Mouse (Mus musculus) gastrocnemius, adult 18-20 months (tissue): Measurements from ENCODE around the gene Ccdc18. TPM values are rescaled to one million over a fixed set of nuclear protein-coding genes. Genes with fewer than 3 reads are reported as not detected.
"Not testable (repeated sequence)": the region's sequence is repeated elsewhere in the genome, so short reads cannot be mapped to it uniquely, and the experiment has no call there.

Experiments
- DNase-seq: peaks from one replicate; pipeline ENCODE4 v3.0.0; 2021; ENCODE audit warnings: low spot score
- long read RNA-seq, 2 experiments: library from polyadenylated mRNA; stranded (forward); transcript quantifications; one replicate each; pipeline ENCODE4 v2.0.0; 2021
- total RNA-seq, 2 experiments: library from RNA; stranded (reverse); gene quantifications; 2 replicates each; pipeline ENCODE4 v1.2.3; 2021

The Ccdc18 gene
- under 1 TPM in 1 of 2 experiments, not detected in 1; 0.17 TPM for total RNA-seq
- long read RNA-seq, experiment 1, result 0 reads
- long read RNA-seq, experiment 2, result 0 reads

GRCm38 (mm10) chr5:108132441-108133243 is at the start of gene Ccdc18, which contains the start of gene Tmed5:
Gene Ccdc18 (plus strand): TSS chr5:108132875.
Gene Tmed5 (minus strand): TSS chr5:108132620.
- peak; percentile 98 for DNase-seq

- DNase-seq, result no peak
These were observed 47.2 kb upstream of the Ccdc18 start for GRCm38 (mm10) chr5:108085440-108085839.

GRCm38 (mm10) chr5:108092731-108093130 is 39.9 kb upstream of the Ccdc18 start:
- DNase-seq, result not testable (repeated sequence)

- DNase-seq, result no peak
These were observed 35.0 kb upstream of the Ccdc18 start for GRCm38 (mm10) chr5:108097676-108098075.

- DNase-seq, result no peak
These were observed 32.5 kb upstream of the Ccdc18 start for GRCm38 (mm10) chr5:108100196-108100595.

- no peak for DNase-seq
These were observed 28.4 kb upstream of the Ccdc18 start for GRCm38 (mm10) chr5:108104306-108104705.

GRCm38 (mm10) chr5:108109346-108109745 is 23.3 kb upstream of the Ccdc18 start:
- no peak for DNase-seq

GRCm38 (mm10) chr5:108117693-108118092 is 15.0 kb upstream of the Ccdc18 start:
- no peak for DNase-seq

GRCm38 (mm10) chr5:108120221-108120900 is 12.3 kb upstream of the Ccdc18 start:
- DNase-seq, result no peak

GRCm38 (mm10) chr5:108131849-108132440 is 730 bp upstream of the Ccdc18 start:
- DNase-seq, result peak; percentile 44

GRCm38 (mm10) chr5:108152592-108152991 is 19.9 kb downstream of the Ccdc18 start:
- no peak for DNase-seq

GRCm38 (mm10) chr5:108160796-108161195 is 28.1 kb downstream of the Ccdc18 start:
- DNase-seq, result no peak

- peak; percentile 10 for DNase-seq
These were observed 31.0 kb downstream of the Ccdc18 start for GRCm38 (mm10) chr5:108163695-108164094.

GRCm38 (mm10) chr5:108184050-108184449 is 51.4 kb downstream of the Ccdc18 start:
- no peak for DNase-seq

GRCm38 (mm10) chr5:108188967-108189366 is 56.3 kb downstream of the Ccdc18 start:
- no peak for DNase-seq

- no peak for DNase-seq
These were observed 73.3 kb downstream of the Ccdc18 start for GRCm38 (mm10) chr5:108206008-108206407.

GRCm38 (mm10) chr5:108211512-108211911 is 78.8 kb downstream of the Ccdc18 start:
- DNase-seq, result no peak

- DNase-seq, result no peak
These were observed 82.3 kb downstream of the Ccdc18 start for GRCm38 (mm10) chr5:108214928-108215327.

- DNase-seq, result no peak
These were observed 91.4 kb downstream of the Ccdc18 start for GRCm38 (mm10) chr5:108224077-108224476.

- DNase-seq, result no peak
These were observed 93.5 kb downstream of the Ccdc18 start for GRCm38 (mm10) chr5:108226159-108226558.

GRCm38 (mm10) chr5:108246314-108246765 is 113.7 kb downstream of the Ccdc18 start:
- no peak for DNase-seq

GRCm38 (mm10) chr5:108250033-108250432 is 117.4 kb downstream of the Ccdc18 start:
- DNase-seq, result no peak
